Mouse (Mus musculus) neural tube, embryonic 14.5 days (tissue): ENCODE data around the gene Vamp9. TPM values are rescaled to one million over a fixed set of nuclear protein-coding genes. Genes with fewer than 3 reads are reported as not detected.

ENCODE experiments used
- ATAC-seq: fragments of 200-750 bp; cut with Nextera tagmentation; 2 replicates; pipeline ENCODE4 v1.8.0; 2017; ENCODE audit warnings: low read depth, mild to moderate bottlenecking, moderate TSS enrichment, moderate library complexity
- H3K27ac ChIP-seq: fragments of 300-500 bp; sonication (generic); 2 replicates; pipeline ENCODE4 v1.5.1; 2014; ENCODE audit warnings: low read depth, mild to moderate bottlenecking, control low read depth, low read length, moderate library complexity, mixed read lengths
- H3K27me3 ChIP-seq: fragments of 300-500 bp; sonication (generic); 2 replicates; pipeline ENCODE4 v1.6.1; 2014; ENCODE audit warnings: low read length; ENCODE audit not compliant: control insufficient read depth, insufficient read depth
- H3K36me3 ChIP-seq: fragments of 300-500 bp; sonication (generic); 2 replicates; pipeline ENCODE4 v1.6.1; 2014; ENCODE audit warnings: low read length, mixed read lengths; ENCODE audit not compliant: control insufficient read depth, insufficient read depth
- H3K4me1 ChIP-seq: fragments of 300-500 bp; sonication (generic); 2 replicates; pipeline ENCODE4 v1.6.1; 2014; ENCODE audit warnings: low read length; ENCODE audit not compliant: control insufficient read depth, insufficient read depth
- H3K4me2 ChIP-seq: fragments of 300-500 bp; sonication (generic); 2 replicates; pipeline ENCODE4 v1.6.1; 2014; ENCODE audit warnings: mild to moderate bottlenecking, low read depth, low read length, control low read depth
- H3K4me3 ChIP-seq: fragments of 300-500 bp; sonication (generic); 2 replicates; pipeline ENCODE4 v1.5.1; 2014; ENCODE audit warnings: low read depth, low read length, control low read depth, mixed read lengths
- H3K9ac ChIP-seq: fragments of 300-500 bp; sonication (generic); replicated peaks from 2 replicates; pipeline ENCODE4 v1.6.1; 2014; ENCODE audit warnings: low read depth, mild to moderate bottlenecking, control low read depth, low read length, mixed read lengths
- H3K9me3 ChIP-seq: fragments of 300-500 bp; sonication (generic); 2 replicates; pipeline ENCODE4 v1.6.1; 2016; ENCODE audit warnings: low read length; ENCODE audit not compliant: control insufficient read depth
- WGBS: fragments of 180-500 bp; shearing (Covaris S2); extraction: QIAGEN DNeasy Blood & Tissue Kit; methylation state at CpG from one replicate; pipeline ENCODE4 v1.1.7; 2014; 5-methylcytosine and 5-hydroxymethylcytosine counted together
- polyA plus RNA-seq: library from polyadenylated mRNA; unstranded; fragments of >200 nt; fragmentation: Nextera tagmentation; extraction: Ambion mirVana; gene quantifications from 2 replicates; pipeline ENCODE4 v1.2.1, GENCODE M21; 2014

The Vamp9 gene
- polyA plus RNA-seq = 1.0 and 1.2 TPM in 2 replicates

DNA sequence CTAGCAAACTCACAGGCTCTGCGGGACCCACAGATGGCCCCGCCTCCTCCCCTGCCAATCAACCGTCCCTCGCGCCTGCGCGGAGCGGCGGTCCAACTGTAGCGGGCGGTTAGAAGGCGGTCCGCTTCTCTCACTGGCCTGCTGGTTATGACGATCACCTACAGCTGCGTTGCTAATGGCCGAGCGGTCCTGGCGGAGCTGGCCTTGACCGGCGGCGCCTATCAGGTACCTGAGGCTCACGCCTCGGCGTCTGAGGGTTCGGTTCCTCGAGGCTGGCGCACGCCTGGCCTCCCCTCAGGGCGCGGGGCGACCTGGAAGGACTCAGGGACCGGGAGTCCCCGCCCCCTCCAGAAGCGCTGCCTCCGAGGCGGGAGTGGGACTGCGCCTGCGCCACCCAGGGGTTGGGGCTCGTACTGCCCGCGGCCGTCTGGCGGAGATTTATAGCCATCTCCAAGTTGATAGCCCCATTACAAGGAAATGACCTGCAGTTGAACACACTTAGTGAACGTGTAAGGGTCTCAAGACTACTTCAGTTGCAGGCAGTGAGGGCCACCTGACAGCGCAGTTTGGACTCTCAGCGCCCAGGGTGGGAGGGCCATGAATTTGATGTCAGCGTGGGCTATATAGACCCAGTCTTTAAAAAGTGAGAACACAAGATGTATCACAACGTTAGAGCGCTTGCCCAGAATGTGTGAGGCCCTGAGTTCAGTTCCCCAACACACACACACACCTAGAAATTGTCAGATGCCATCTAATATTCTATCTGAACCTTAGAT is at the start of gene Vamp9:
Gene Vamp9, plus strand, starts transcription at position 74 of the 776 bp plus-strand sequence.
- Histone ChIP-seq H3K9me3 (no peaks in the 10 kb centered on the region), H3K27ac (peak within 1 kb of the TSS; percentile 80), H3K27me3 (no peaks in the 10 kb centered on the region), H3K4me2 (peak within 1 kb of the TSS; percentile 50), H3K9ac (peak within 1 kb of the TSS; percentile 67), H3K4me3 (peak within 1 kb of the TSS; percentile 56), H3K36me3 (no peaks in the 10 kb centered on the region), H3K4me1 (no peaks in the 10 kb centered on the region)
- WGBS = 9% methylated on average over 49 of the region's 49 CpGs
- ATAC-seq = peak; percentile 99

DNA sequence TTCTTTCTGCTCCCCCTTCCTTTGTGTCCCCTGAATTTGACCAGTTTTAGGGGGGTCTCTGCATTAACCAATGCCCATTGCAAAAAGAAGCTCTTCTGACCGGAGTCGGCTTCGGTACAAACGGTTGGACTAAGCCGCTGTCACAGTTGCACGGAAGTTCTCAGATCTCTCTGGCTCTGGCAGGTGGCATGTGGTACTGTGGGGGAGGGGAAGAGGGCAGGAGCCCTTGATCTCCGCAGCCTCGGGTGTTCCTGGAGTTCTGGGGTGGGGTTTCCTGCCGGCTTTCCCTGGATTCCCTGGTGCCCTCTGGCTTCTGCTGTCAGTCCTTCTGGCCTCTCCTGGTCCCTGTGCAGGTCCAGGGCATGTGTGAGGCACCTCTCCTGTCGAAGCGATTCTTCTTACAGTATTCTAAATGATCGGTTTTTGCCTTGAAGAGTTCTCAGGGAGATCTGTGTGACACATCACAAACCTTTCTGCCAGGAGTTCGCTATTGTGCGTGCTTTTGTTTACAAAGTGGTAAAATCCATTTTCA is 48.9 kb upstream of the Vamp9 start:
- no peak overlapping the region for H3K27ac ChIP-seq
- no peaks in the 10 kb centered on the region for H3K9me3 ChIP-seq
- no peak overlapping the region for H3K9ac ChIP-seq
- no peak overlapping the region for H3K4me2 ChIP-seq
- H3K4me1 ChIP-seq = no peaks in the 10 kb centered on the region
- no peak overlapping the region for H3K4me3 ChIP-seq
- ATAC-seq = no peak
- H3K36me3 ChIP-seq = no peaks in the 10 kb centered on the region
- 40% methylated on average over 14 of the region's 14 CpGs for WGBS
- H3K27me3 ChIP-seq = no peaks in the 10 kb centered on the region

GRCm38 (mm10) chr5:99859637-99860433 is 46.2 kb upstream of the Vamp9 start:
- no peak for ATAC-seq
- Histone ChIP-seq H3K27me3 (no peaks in the 10 kb centered on the region), H3K4me2 (no peak overlapping the region), H3K27ac (no peak overlapping the region), H3K4me1 (no peaks in the 10 kb centered on the region), H3K9me3 (no peaks in the 10 kb centered on the region), H3K36me3 (no peaks in the 10 kb centered on the region), H3K9ac (no peak overlapping the region), H3K4me3 (no peak overlapping the region)
- WGBS = 57% methylated on average over 13 of the region's 13 CpGs

DNA sequence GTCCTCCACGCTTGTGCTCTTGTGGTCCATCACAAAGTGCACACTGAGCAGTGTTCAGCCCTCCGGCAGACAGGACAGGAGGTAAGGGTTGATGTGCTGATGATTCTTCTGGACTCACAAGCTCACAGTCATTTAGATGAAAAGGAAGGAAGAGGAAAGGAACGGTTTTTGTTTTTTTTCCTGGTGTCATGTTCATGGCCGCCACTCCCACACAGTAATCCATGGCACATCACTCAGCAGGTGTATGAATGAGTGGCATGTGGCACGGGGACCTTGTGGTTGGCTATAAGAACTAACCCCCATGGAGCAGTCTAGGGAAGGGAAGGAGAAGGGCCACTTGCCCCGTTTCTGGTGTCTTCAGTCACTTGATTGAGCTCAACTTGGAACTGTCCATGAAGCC is 44.2 kb upstream of the Vamp9 start:
- ATAC-seq = no peak
- H3K4me2 ChIP-seq = no peak overlapping the region
- WGBS = 88% methylated on average over 6 of the region's 6 CpGs

DNA sequence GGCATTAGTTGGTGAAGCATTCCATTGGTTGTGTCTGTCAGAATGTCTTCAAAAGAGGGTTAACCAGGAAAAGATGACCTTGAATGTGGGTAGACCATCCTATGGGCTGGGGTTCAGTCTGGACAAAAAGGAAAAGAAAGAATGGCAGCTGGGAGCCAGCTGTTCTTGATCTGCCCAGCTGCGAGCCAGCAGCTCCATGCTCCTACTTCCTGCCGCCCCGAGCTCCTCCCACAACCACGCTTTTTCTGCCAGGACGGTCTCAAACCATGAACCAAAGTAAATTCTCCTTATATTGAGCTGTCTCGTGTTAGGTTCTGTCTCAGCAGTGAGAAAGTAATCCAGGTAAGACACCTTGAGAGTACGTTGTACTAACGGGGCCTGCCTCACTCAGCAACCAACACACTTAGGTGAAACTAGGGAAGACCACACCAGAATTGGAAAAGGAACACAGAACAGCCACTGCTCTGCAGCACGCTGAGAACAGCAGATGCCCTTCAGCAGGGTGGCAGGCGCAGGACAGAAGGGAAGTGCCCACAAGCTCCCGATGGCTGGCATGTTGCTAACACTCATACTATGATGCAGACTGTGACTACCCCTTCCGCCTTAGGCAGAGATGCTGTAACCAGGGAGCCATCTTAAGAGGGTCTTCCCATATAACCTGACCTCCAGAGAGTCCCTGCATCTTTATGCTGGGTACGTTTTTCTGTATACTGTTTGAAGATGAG is 42.2 kb upstream of the Vamp9 start:
- no peak overlapping the region for H3K4me3 ChIP-seq
- H3K9me3 ChIP-seq = no peaks in the 10 kb centered on the region
- no peak overlapping the region for H3K9ac ChIP-seq
- H3K36me3 ChIP-seq = no peaks in the 10 kb centered on the region
- no peak for ATAC-seq
- no peak overlapping the region for H3K27ac ChIP-seq
- H3K4me1 ChIP-seq = no peaks in the 10 kb centered on the region
- no peaks in the 10 kb centered on the region for H3K27me3 ChIP-seq
- H3K4me2 ChIP-seq = no peak overlapping the region
- 87% methylated on average over 13 of the region's 13 CpGs for WGBS

More for the DNA sequence above, 44.2 kb upstream of the Vamp9 start:
- Histone ChIP-seq H3K9me3 (no peaks in the 10 kb centered on the region), H3K4me3 (no peak overlapping the region), H3K27ac (no peak overlapping the region), H3K9ac (no peak overlapping the region), H3K4me1 (no peaks in the 10 kb centered on the region), H3K36me3 (no peaks in the 10 kb centered on the region), H3K27me3 (no peaks in the 10 kb centered on the region)

GRCm38 (mm10) chr5:99865779-99866178 is 40.3 kb upstream of the Vamp9 start:
- Histone ChIP-seq H3K9ac (no peak overlapping the region), H3K4me3 (no peak overlapping the region), H3K27ac (no peak overlapping the region), H3K27me3 (no peaks in the 10 kb centered on the region), H3K9me3 (no peaks in the 10 kb centered on the region), H3K36me3 (no peaks in the 10 kb centered on the region), H3K4me1 (no peaks in the 10 kb centered on the region), H3K4me2 (no peak overlapping the region)
- 94% methylated on average over 1 of the region's 1 CpGs for WGBS
- ATAC-seq = no peak

DNA sequence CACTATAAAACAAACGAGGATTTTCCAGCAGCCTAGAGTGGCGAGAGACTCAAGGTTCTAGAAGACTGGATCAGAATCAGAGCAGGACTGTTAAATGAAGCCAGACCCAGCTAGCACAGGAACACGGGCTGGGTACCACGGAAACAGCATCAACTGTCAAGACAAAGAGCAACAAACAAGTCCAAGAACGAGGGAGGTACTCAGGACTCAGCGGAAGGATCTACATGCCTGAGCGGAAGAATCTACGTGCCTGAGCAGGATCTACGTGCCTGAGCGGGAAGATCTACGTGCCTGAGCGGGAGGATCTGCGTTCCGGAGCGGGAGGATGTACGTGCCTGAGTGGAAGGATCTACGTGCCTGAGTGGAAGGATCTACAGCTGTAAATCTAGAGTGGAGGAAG is 37.8 kb upstream of the Vamp9 start:
- ATAC-seq = no peak
- no peaks in the 10 kb centered on the region for H3K4me1 ChIP-seq
- WGBS = 90% methylated on average over 17 of the region's 17 CpGs
- H3K4me3 ChIP-seq = no peak overlapping the region
- no peaks in the 10 kb centered on the region for H3K36me3 ChIP-seq
- H3K4me2 ChIP-seq = no peak overlapping the region
- H3K9me3 ChIP-seq = no peaks in the 10 kb centered on the region
- no peak overlapping the region for H3K9ac ChIP-seq
- H3K27me3 ChIP-seq = no peaks in the 10 kb centered on the region
- no peak overlapping the region for H3K27ac ChIP-seq

DNA sequence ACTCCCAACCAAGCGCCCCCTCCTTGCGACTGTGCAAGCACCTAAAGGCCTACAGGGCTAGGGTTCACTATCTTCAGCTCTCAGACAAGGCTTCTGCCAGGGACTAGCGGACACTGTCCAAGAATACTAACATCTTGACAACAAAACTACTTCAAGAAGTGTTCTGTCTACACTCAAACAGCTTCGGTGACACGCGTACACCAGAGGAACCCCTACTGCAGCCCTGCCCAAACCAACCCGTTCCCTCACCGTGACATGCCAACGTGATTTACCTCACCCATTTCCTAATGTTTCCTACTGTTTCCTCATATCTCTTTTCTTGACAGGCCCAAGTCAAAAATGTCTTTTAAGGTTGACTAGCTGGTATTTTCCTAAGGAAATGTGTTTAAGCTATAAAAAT is 37.1 kb upstream of the Vamp9 start:
- Histone ChIP-seq H3K36me3 (no peaks in the 10 kb centered on the region), H3K27me3 (no peaks in the 10 kb centered on the region), H3K4me3 (no peak overlapping the region), H3K4me1 (no peaks in the 10 kb centered on the region), H3K9me3 (no peaks in the 10 kb centered on the region), H3K27ac (no peak overlapping the region), H3K4me2 (no peak overlapping the region), H3K9ac (no peak overlapping the region)
- no peak for ATAC-seq
- 84% methylated on average over 9 of the region's 9 CpGs for WGBS
